Comparison of ENCODE assay signal across 12 mouse cellular contexts in the genomic region with DNA sequence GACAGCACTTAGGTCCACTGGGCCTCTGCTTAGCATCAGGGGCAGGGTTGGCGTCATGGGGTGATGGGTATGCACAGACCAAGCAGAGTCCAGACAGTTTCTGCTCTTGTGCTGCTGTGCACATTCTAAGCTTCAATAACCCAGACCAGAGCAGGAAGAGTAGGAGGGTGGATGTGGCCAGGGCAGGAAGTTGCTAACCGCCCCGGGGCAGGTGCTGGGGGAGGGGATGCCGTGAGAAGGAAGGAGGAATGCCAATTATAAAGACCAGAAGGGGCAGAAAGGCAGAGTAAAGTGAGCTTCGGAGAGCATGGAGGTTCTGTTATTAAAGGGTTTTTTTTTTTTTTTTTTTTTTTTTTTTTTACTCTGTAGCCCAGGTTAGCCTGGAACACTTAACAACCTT. TPM values are rescaled to one million over a fixed set of nuclear protein-coding genes. Genes with fewer than 3 reads are reported as not detected.
DNase-seq lines count a peak whose midpoint lies in the region; ATAC-seq lines count a peak whose summit lies in the region.
"Had no signal": no experiment of that assay in that cellular context is flagged by ENCODE, and none has a peak within 500 bp of the region (broad histone marks: within the 10 kb centered on the region; RNA-seq: fewer than 3 reads in every experiment).

No protein-coding gene starts in this region.

- peak; percentile 30 for DNase-seq in kidney, adult 9 months
- no peak for DNase-seq in kidney, adult 8-10 months
- DNase-seq in thymus, postnatal 25 days = peak; percentile 92
- DNase-seq in kidney, adult 18-20 months = no peak
- no peak for DNase-seq in ovary, postnatal 36 days (ENCODE audit: low spot score)
- DNase-seq in left cerebral cortex, adult 11 months (ENCODE audit: low spot score) = no peak
- DNase-seq: right cerebral cortex, postnatal 4 days had no signal

- ATAC-seq in activated CD4-positive, CD25-positive, alpha-beta regulatory T cell, adult 4 months = peak; percentile 95
- peak; percentile 70 for ATAC-seq in megakaryocyte progenitor cell, adult 5-6 weeks (replicated peaks; ENCODE audit: poor library complexity)
- ATAC-seq: Patski had no signal

RNA-seq across cellular contexts. Expression of a gene that starts 0.7 kb away (rescaled TPM):
- polyA plus RNA-seq in activated CD4-positive, CD25-positive, alpha-beta regulatory T cell, adult 4 months (2017; shearing (Covaris generic)) = 100 to 1,000 TPM; 213 to 273 TPM
- 23.6 and 24.7 TPM in 2 replicates for total RNA-seq in megakaryocyte progenitor cell, adult 5-6 weeks (2015)
- total RNA-seq in megakaryocyte progenitor cell, adult 5-6 weeks (2017) = 59.2 and 67.5 TPM in 2 replicates

RNA-seq across cellular contexts. Expression of a gene that starts 6.1 kb away (rescaled TPM):
- 1 to 10 TPM; 1.1 to 1.2 TPM for polyA plus RNA-seq in activated CD4-positive, CD25-positive, alpha-beta regulatory T cell, adult 4 months (2017; shearing (Covaris generic))
- 1.9 and 3.0 TPM in 2 replicates for total RNA-seq in megakaryocyte progenitor cell, adult 5-6 weeks (2015)
- 1.7 and 6.6 TPM in 2 replicates for total RNA-seq in megakaryocyte progenitor cell, adult 5-6 weeks (2017)

RNA-seq across cellular contexts. Expression of a gene that starts 6.2 kb away (rescaled TPM):
- polyA plus RNA-seq in activated CD4-positive, CD25-positive, alpha-beta regulatory T cell, adult 4 months (2017; shearing (Covaris generic)) = 1 to 10 TPM; 7.9 to 8.0 TPM
- 9.5 and 11.0 TPM in 2 replicates for total RNA-seq in megakaryocyte progenitor cell, adult 5-6 weeks (2015)
- 20.2 and 21.6 TPM in 2 replicates for total RNA-seq in megakaryocyte progenitor cell, adult 5-6 weeks (2017)

RNA-seq across cellular contexts. Expression of a gene that starts 13.5 kb away (rescaled TPM):
- polyA plus RNA-seq in activated CD4-positive, CD25-positive, alpha-beta regulatory T cell, adult 4 months (2017; shearing (Covaris generic)) = under 1 TPM in 1 of 2 experiments, not detected in 1; 0.56 TPM
- total RNA-seq in megakaryocyte progenitor cell, adult 5-6 weeks (2015) = 1.1 and 2.3 TPM in 2 replicates
- 0.88 and 1.9 TPM in 2 replicates for total RNA-seq in megakaryocyte progenitor cell, adult 5-6 weeks (2017)

RNA-seq across cellular contexts. Expression of a gene that starts 16.9 kb away (rescaled TPM):
- polyA plus RNA-seq in activated CD4-positive, CD25-positive, alpha-beta regulatory T cell, adult 4 months (2017; shearing (Covaris generic)) = not detected
- total RNA-seq in megakaryocyte progenitor cell, adult 5-6 weeks (2015) = not detected in 2 replicates
- not detected in 2 replicates for total RNA-seq in megakaryocyte progenitor cell, adult 5-6 weeks (2017)
- total RNA-seq: heart, adult 2 months had no signal
- polyA plus RNA-seq: heart, adult 2 months; kidney, postnatal 0 days had no signal

Comparison
In these comparisons a context has a peak if more than half of its experiments do, and no peak if none do; other contexts are left out.
1. DNase-seq: peak in kidney, adult 9 months (single experiment) and thymus, postnatal 25 days (single experiment); none in kidney, adult 8-10 months (0 of 2), kidney, adult 18-20 months (single experiment), ovary, postnatal 36 days (single experiment) and left cerebral cortex, adult 11 months (single experiment).